Mouse (Mus musculus) hindbrain, embryonic 13.5 days (tissue): ENCODE data around the gene Kmt2d. TPM values are rescaled to one million over a fixed set of nuclear protein-coding genes. Genes with fewer than 3 reads are reported as not detected.

Experiments used
- ATAC-seq: fragments of 200-750 bp; cut with Nextera tagmentation; 2 replicates; pipeline ENCODE4 v1.8.0; 2017; ENCODE audit warnings: moderate TSS enrichment; ENCODE audit not compliant: low FRiP score
- H3K27ac ChIP-seq: fragments of 300-500 bp; sonication (generic); 2 replicates; pipeline ENCODE4 v1.5.1; 2015; ENCODE audit warnings: inconsistent platforms, mild to moderate bottlenecking, moderate library complexity
- H3K27me3 ChIP-seq: fragments of 300-500 bp; sonication (generic); 2 replicates; pipeline ENCODE4 v1.6.1; 2015; ENCODE audit warnings: mild to moderate bottlenecking, inconsistent platforms
- H3K36me3 ChIP-seq: fragments of 300-500 bp; sonication (generic); 2 replicates; pipeline ENCODE4 v1.6.1; 2015; ENCODE audit warnings: mild to moderate bottlenecking, inconsistent platforms
- H3K4me1 ChIP-seq: fragments of 300-500 bp; sonication (generic); replicated peaks from 2 replicates; pipeline ENCODE4 v1.6.1; 2015; ENCODE audit warnings: inconsistent platforms
- H3K4me2 ChIP-seq: fragments of 300-500 bp; sonication (generic); 2 replicates; pipeline ENCODE4 v1.6.1; 2015; ENCODE audit warnings: inconsistent platforms, mild to moderate bottlenecking, moderate library complexity
- H3K4me3 ChIP-seq: fragments of 300-500 bp; sonication (generic); 2 replicates; pipeline ENCODE4 v1.5.1; 2015; ENCODE audit warnings: mild to moderate bottlenecking, inconsistent platforms
- H3K9ac ChIP-seq: fragments of 300-500 bp; sonication (generic); 2 replicates; pipeline ENCODE4 v1.6.1; 2015; ENCODE audit warnings: mild to moderate bottlenecking, inconsistent platforms
- H3K9me3 ChIP-seq: fragments of 300-500 bp; sonication (generic); 2 replicates; pipeline ENCODE4 v1.6.1; 2016; ENCODE audit warnings: inconsistent platforms
- WGBS: fragments of 180-500 bp; shearing (Covaris S2); methylation state at CpG from one replicate; pipeline ENCODE4 v1.1.7; 2015; 5-methylcytosine and 5-hydroxymethylcytosine counted together
- polyA plus RNA-seq: library from polyadenylated mRNA; unstranded; fragments of >200 nt; fragmentation: Nextera tagmentation; extraction: Ambion mirVana; gene quantifications from 2 replicates; pipeline ENCODE4 v1.2.1, GENCODE M21; 2015

Kmt2d gene
- polyA plus RNA-seq, 1 experiment from 2014 or later = 11.6 TPM

DNA sequence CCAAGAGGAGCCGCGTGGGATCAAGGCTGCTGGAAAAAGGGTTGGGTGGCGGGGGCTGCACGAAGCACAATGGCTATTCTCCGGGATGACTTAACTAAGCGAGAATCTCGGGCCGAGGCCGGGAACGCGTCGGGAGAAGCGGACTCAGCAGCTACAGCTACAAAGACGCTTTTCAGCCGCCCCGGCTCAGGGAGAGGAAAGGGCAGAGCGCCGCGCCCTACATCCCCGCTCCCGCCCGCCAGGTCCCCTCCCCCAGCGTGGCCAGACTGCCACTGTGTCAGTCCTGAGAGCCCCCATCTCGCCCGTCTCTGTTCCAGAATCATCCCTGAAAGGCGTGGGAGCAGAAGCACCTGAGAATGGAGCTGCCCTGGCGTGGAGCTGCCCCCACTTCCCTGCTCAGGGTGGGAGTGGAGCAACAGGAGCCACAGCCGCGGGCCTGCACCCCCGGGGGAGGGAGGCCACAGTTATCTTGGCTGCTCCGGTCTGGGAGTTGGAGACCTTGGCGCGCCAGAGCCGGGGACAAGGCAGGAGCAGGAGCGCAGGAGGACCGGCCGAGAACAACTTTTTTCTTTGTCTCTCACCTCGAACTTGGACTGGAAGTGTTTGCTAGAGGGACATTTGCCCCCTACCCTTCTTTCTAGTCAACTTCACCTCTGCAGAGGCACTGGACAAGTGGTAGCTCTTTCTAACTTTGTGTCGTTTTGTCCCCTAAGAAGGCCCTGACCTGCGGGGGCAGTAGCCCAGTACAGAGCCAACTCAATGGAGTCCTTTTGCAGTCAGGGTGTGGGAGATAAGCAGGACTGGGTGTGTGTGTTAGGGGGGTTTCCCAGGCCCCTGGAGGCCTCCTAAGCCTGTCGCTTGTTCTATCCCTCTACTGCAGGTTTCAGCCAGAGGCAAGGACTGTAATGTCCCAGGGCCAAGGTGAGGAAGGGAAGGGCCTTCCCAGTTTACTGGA is 24.9 kb upstream of the Kmt2d start:
- Histone ChIP-seq H3K4me1 (peaks cover 46% of the 10 kb centered on the region), H3K27me3 (peaks cover 98% of the 10 kb centered on the region), H3K9ac (peak overlapping the region; percentile 60), H3K4me2 (peak overlapping the region; percentile 95), H3K9me3 (no peaks in the 10 kb centered on the region), H3K36me3 (no peaks in the 10 kb centered on the region), H3K4me3 (peak overlapping the region; percentile 49), H3K27ac (0 out of 2 replicates have a peak overlapping the region, but pooled peaks have one; percentile 23)
- no peak for ATAC-seq
- 2% methylated on average over 40 of the region's 41 CpGs for WGBS

DNA sequence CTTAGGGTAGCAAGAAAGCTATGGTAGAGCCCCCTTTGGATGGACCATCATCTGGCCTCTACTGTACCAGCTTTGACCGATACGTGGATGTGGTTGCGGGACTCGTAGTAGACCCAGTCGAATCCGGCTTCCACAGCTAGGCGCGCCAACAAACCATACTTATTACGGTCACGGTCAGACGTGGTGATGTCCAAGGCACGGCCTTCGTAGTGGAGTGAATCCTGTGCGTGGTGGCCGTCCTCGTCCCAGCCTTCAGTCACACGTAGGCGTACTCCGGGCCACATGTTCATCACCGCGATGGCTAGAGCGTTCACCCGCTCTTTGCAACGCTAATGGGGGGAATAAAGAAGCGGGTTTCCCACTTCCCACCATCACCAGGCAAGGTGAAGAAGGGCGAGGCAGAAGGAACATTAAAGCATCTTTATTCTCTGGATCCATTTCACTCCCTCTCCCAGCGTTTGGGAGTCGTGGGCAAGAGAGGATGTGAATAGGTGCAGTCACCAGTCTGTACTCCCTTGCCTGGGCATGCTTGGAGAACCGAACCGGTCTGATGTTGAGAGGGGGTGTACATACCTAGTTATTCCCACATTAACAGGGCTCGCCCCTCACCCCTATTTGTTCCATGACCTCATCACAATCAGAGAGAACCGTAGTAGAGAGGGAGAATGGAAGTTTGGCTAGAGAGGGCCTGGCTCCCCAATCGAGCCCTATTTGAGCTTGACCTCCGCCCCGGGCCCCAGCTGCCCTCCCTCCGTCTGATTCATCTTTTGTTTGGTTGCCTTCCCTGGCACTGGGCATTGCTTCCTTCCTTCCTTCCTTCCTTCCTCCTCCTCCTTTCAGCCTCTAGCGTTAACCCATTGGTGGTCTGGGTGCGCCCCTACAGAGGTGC is 24.0 kb upstream of the Kmt2d start:
- WGBS = 2% methylated on average over 38 of the region's 38 CpGs

DNA sequence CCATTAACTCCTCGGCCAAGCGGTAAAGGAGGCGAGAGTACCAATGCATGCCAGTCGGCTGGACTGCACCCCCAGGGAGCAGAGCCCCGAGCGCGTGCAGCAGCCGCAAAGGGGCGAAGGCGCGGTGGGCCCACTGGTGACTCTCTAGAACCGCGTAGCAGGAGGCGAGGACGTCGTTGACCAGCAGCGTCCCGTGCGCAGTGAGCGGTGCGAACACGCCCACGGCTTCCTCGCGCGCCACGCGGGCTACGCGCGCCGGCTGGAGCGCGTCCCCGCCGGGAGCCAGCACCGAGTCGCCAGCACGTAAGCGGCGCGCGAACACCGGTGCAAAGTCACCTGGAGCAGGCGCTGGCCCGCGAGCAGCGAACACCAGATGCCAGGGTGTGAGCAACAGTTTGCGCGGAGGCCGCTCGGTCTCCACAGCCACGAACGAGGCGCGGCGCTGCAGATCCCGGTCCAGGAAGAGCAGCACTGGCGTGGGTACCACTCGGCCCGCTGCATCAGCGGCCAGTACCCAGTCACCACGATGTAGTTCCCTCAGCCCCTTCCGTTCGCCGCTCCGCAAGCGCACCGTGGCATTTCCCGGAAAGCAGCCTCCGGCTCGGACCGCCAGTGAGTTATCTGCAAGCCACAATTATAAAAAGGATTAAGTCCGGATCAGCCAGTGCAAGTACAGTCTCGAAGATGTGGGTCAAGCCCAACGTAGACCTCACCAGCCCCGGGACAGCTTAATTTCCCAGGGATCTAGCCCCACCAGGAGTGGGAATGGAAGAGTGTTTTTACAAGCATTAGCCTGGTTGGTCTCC is 23.1 kb upstream of the Kmt2d start, which contains the start of gene Rhebl1:
TSS of gene Rhebl1 (minus strand) at position 601 of the 806 bp plus-strand sequence.
- peak within 1 kb of the TSS; percentile 49 for H3K4me3 ChIP-seq
- H3K36me3 ChIP-seq = no peaks in the 10 kb centered on the region
- H3K9me3 ChIP-seq = no peaks in the 10 kb centered on the region
- under 1% methylated on average over 77 of the region's 77 CpGs for WGBS
- peaks cover 86% of the 10 kb centered on the region for H3K27me3 ChIP-seq
- H3K9ac ChIP-seq = peak within 1 kb of the TSS; percentile 69
- H3K27ac ChIP-seq = no peak within 1 kb of the TSS
- peak within 1 kb of the TSS; percentile 95 for H3K4me2 ChIP-seq
- no peak for ATAC-seq
- H3K4me1 ChIP-seq = peaks cover 46% of the 10 kb centered on the region

More for the DNA sequence above, 24.0 kb upstream of the Kmt2d start:
- ATAC-seq = peak; percentile 29; the same call in 1 of the 2 replicates
- H3K4me3 ChIP-seq = peak overlapping the region; percentile 49
- H3K4me2 ChIP-seq = peak overlapping the region; percentile 95
- no peak overlapping the region for H3K27ac ChIP-seq
- H3K27me3 ChIP-seq = peaks cover 95% of the 10 kb centered on the region
- no peaks in the 10 kb centered on the region for H3K36me3 ChIP-seq
- peak overlapping the region; percentile 69; the same call in 1 of the 2 replicates for H3K9ac ChIP-seq
- H3K4me1 ChIP-seq = peaks cover 46% of the 10 kb centered on the region
- H3K9me3 ChIP-seq = no peaks in the 10 kb centered on the region

DNA sequence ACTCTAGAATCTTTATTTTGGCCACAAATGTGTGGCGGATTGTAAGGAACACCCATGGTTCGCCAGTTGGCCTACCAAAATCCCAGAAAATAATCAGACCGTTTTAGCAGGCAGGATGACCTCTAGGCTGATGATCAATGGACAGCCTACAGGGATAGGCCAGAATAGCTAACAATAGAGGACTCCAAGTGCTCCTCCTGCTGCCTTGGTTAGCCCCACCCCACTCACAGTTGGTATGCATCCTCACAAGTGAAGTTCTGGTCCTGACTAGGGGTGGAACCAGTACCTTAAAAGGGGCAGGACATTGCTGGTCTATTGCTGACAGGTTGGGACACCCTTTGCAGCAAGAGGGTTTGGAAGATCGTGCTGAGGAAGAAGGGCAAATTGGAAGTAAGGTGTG is 22.0 kb upstream of the Kmt2d start:
- Histone ChIP-seq H3K4me3 (no peak overlapping the region), H3K4me1 (peaks cover 39% of the 10 kb centered on the region), H3K4me2 (no peak overlapping the region), H3K9me3 (no peaks in the 10 kb centered on the region), H3K9ac (no peak overlapping the region), H3K27ac (no peak overlapping the region), H3K36me3 (no peaks in the 10 kb centered on the region), H3K27me3 (peaks cover 75% of the 10 kb centered on the region)
- ATAC-seq = no peak
- WGBS = 48% methylated on average over 4 of the region's 4 CpGs

DNA sequence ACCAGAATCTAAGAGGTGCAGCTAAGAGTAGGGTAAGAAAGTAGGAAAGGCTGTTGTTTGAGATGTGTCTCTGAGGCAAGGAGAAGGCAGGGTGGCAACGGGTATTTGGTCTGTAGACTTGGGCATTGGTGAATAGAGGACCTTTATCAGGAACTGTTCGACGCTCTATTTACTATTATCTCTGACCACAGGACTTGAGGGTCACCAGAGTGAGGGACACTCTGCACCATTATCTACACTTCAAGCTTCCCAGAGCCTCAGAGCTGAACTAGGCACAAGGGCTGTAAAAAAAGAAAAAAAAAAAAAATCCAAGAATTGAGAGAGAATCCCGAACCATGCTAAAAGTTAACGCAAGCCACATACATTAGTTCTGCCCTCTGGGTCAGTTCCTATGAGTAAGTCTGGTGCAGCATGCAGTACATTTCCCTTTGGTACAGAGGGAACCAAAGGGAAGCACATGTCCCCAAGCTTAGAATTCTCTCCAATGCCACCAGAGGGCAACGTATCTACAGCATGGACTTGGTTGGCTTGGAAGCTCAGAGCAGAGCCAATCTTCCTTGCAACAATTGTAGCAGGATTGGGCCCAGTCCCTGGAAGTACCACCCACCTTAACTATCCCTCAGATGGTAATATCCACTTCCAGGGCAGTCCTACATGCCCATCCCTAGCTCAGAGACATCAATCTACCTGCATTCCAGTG is 21.1 kb upstream of the Kmt2d start:
- Histone ChIP-seq H3K4me3 (no peak overlapping the region), H3K27ac (no peak overlapping the region), H3K9me3 (no peaks in the 10 kb centered on the region), H3K4me2 (no peak overlapping the region), H3K4me1 (peaks cover 32% of the 10 kb centered on the region), H3K9ac (no peak overlapping the region), H3K36me3 (no peaks in the 10 kb centered on the region), H3K27me3 (peaks cover 65% of the 10 kb centered on the region)
- no peak; the same call in 1 of the 2 replicates for ATAC-seq
- WGBS = 48% methylated on average over 6 of the region's 6 CpGs

DNA sequence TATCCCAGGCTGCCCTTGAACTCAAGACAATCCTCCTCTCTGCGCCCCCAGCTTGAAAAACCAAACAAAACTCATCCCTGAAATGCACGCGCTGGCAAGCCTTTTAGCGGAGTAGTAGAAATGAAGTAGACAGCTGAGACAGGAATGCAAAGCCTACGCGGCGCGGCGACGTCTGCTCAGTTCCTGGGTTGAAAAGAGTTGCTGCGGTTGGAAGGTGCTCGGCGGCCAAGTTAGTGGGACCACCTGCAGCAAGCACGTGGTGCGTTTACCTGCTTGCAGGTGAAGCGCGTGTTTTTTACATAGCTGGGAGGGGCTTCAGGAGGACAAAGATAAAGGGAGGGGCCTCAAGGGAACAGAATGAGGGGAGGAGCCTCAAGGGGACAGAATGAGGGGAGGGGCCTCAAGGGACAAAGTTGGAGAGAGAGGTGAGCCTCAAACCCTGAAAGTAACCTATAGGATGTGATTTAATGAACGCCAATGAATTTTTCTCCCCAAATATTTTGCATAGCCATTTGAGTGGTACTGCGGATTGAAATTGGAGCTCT is 20.3 kb upstream of the Kmt2d start:
- WGBS = 14% methylated on average over 19 of the region's 19 CpGs
- Histone ChIP-seq H3K9me3 (no peaks in the 10 kb centered on the region), H3K36me3 (no peaks in the 10 kb centered on the region), H3K4me2 (no peak overlapping the region), H3K27ac (no peak overlapping the region), H3K4me1 (peaks cover 31% of the 10 kb centered on the region), H3K27me3 (peaks cover 57% of the 10 kb centered on the region), H3K4me3 (no peak overlapping the region), H3K9ac (no peak overlapping the region)
- ATAC-seq = no peak

DNA sequence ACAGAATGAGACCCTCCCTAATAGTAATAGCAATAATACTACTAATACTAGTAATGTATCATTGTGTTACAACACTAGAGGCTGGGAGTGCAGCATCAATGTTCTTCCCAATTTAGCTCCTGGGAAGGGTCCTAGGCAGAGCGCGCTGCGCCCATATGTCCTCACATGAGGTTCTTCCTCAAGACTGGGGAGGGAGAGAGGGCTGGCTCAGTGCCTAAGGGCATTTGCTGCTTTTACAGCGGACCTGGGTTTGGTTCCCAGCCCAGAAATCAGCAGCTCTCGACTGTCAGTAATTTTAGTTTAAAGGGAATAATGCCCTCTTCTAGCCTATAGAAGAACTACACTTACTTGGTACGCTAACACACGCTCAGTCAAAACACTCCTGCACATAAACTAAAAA is 16.5 kb upstream of the Kmt2d start:
- 0 out of 2 replicates have a peak, but pooled peaks cover 3% of the 10 kb centered on the region for H3K4me1 ChIP-seq
- no peak overlapping the region for H3K27ac ChIP-seq
- H3K4me2 ChIP-seq = no peak overlapping the region
- H3K9me3 ChIP-seq = no peaks in the 10 kb centered on the region
- H3K9ac ChIP-seq = no peak overlapping the region
- ATAC-seq = no peak
- no peaks in the 10 kb centered on the region for H3K36me3 ChIP-seq
- WGBS = 85% methylated on average over 7 of the region's 7 CpGs
- peaks cover 20% of the 10 kb centered on the region for H3K27me3 ChIP-seq
- H3K4me3 ChIP-seq = no peak overlapping the region

DNA sequence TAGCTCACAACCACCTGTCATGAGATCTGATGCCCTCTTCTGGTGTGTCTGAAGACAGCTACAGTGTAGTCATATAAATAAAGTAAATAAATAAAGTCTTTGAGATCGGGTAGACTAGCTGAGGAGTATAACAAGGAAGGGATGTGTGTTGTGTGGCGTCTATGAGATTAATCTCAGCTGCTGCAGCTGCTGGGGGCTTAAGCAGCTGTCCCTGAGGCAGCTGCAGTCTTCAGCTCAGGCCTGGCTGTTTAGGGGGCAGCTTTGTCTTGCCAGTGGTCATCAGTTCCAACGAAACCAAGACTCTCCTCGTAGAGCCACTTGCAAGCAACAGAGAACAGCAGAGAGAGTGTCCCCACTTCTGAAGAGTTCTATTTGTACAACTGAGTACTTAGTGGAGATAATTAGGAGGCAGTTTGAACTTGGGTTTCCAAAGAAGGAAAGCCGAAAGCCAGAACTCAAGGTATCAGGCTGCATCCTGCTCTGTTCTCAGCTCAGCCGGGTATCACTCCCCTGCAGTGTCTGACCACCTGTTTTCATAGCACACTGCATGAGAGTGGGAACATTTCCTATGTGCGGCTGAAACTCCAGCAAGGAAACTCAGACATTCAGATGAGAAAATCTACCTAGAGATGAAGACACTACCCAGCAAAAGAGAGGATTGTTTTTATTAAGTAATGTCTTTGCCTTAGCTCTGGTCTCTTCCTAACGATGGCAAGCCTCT is 15.8 kb upstream of the Kmt2d start:
- no peak overlapping the region for H3K4me2 ChIP-seq
- no peak overlapping the region for H3K9ac ChIP-seq
- H3K36me3 ChIP-seq = no peaks in the 10 kb centered on the region
- H3K27me3 ChIP-seq = peaks cover 15% of the 10 kb centered on the region
- H3K4me3 ChIP-seq = no peak overlapping the region
- no peak for ATAC-seq
- 72% methylated on average over 8 of the region's 8 CpGs for WGBS
- no peak overlapping the region for H3K27ac ChIP-seq
- H3K4me1 ChIP-seq = peaks cover 4% of the 10 kb centered on the region
- H3K9me3 ChIP-seq = no peaks in the 10 kb centered on the region

DNA sequence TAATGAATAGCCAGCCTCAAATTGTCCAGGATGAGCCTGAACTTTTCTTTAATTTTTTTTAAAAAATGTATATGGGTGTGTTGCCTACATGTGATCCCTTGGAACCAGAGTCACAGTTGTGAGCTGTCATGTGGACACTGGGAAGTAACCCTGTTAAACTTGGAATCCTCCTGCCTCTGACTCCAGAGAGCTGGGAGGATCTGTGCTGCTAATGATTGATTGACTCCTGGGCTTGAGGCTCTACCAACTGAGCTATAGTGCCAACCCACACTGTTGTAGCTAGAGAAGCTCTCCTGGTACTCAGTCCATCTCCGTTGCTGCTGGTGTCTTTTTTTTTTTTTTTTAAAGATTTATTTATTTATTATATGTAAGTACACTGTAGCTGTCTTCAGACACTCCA is 13.1 kb upstream of the Kmt2d start:
- H3K4me2 ChIP-seq = no peak overlapping the region
- no peak overlapping the region for H3K27ac ChIP-seq
- H3K36me3 ChIP-seq = no peaks in the 10 kb centered on the region
- 70% methylated on average over 1 of the region's 1 CpGs for WGBS
- H3K9ac ChIP-seq = no peak overlapping the region
- no peak overlapping the region for H3K4me3 ChIP-seq
- no peak for ATAC-seq
- peaks cover 22% of the 10 kb centered on the region for H3K4me1 ChIP-seq
- no peaks in the 10 kb centered on the region for H3K9me3 ChIP-seq
- H3K27me3 ChIP-seq = no peaks in the 10 kb centered on the region

DNA sequence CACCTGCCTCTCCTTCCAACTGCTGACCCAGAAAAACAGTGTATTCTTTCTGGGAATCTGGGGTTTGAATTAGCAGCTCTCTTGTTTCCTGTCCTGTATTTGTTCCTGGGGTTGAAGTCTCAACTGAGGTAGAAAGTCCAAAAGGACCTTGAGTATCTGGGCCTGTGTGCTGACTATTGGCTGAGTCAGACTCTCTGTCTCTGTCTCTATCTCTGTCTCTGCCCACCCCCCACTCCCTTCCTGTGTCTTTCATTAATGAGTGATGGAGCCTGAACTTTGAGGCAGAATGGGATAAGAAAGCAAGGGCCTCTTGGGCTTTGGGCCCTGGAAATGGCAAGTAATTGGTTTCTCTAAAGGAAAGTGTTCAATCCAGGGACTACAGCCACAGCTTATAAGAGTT is 12.7 kb upstream of the Kmt2d start:
- H3K27me3 ChIP-seq = no peaks in the 10 kb centered on the region
- H3K36me3 ChIP-seq = no peaks in the 10 kb centered on the region
- no peak overlapping the region for H3K4me2 ChIP-seq
- no peak overlapping the region for H3K9ac ChIP-seq
- H3K4me3 ChIP-seq = no peak overlapping the region
- no peak overlapping the region for H3K27ac ChIP-seq
- H3K4me1 ChIP-seq = peaks cover 26% of the 10 kb centered on the region
- no peaks in the 10 kb centered on the region for H3K9me3 ChIP-seq
- no peak for ATAC-seq
